Mouse (Mus musculus) spleen, postnatal 10 days (tissue): ENCODE measurements around the gene C2cd4b.
"Not testable (repeated sequence)": the region's sequence is repeated elsewhere in the genome, so short reads cannot be mapped to it uniquely, and the experiment has no call there.

Experiments
- DNase-seq, 2 experiments: peaks; one replicate each; pipeline ENCODE4 v3.0.0; 2021 to 2022; ENCODE audit warnings: low spot score in 2 of 2

C2cd4b gene

GRCm38 (mm10) chr9:67759163-67759955 is at the start of gene C2cd4b:
C2cd4b (plus strand) TSS chr9:67759437.
- no peak for DNase-seq

DNA sequence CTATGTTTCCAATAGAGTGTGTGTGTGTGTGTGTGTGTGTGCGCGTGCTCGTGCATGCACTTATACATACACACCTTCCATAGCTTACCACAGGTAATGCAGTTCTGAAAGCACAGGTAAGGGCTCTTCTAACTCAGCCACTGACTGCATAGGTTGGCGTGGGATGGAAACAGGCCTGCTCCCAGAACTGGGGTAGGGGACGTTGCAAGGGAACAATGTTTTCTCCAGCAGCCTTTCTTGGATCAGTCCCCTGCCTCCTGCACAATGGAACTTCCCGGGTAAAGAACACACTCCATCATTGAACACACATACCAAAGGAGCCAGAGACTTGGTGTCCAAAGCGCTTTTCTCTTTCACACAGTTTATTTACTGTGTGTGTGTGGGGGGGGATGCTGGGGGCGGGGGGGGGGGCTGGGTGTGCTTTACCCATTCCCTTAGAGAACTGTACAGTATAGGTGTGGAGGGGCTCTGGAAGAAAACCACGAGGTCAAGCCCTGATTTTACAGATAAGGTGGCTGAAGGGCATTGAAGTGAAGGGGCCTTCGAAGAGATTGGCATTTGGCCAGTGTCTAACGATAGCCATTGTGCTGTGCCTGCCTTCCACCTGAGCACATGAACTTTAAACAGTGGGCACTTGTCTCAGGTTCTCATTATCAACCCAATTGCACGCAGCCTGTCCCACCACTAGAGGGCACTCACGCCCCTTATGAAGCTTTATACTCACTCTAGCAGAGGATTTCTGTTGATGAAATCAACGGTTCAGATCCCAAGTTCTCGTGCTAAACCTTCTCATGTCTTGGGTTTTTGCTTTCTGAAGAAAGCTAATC is 48.0 kb upstream of the C2cd4b start:
- DNase-seq, result peak; percentile 25 to 62

DNA sequence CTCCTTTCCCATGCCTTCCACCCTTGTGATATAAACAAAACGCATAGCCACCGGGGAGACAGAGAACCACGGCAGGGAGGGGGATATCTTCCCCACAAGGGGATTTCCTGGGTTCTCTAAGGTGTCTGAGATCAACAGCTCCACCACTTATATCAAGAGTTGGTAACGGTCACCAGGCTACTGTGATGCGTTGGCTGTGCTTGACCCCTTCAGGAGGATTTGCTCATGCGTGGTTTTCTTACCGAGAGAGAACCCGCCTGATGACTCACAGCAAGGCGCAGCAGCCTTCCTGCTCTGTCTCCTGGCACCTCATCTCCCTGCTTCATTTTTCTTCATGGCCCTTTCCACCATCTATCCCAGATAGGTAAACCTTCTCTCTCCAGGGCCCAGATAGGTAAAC is 47.1 kb upstream of the C2cd4b start:
- DNase-seq, result no peak

DNA sequence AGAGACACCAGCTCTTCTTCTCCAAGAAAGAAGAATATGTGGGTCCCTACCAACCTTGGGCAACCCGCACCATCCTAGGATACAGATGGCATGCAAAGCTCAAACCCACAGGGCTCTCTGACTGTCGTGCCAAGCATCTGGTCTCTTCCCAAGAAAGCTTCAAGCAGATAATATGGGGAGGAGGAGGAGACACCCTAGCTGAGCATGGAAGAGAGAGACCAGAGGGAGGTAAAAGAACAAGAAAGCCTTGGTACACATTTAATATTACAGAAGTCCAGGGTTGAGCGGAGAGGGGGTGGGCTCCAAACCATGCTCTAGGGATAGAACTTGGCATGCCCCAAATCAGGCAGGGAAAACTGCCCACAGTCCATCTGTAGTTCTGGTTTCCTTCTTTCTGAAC is 42.2 kb upstream of the C2cd4b start:
- no peak for DNase-seq

- DNase-seq, result no peak
Observed at GRCm38 (mm10) chr9:67718596-67718995, 40.6 kb upstream of the C2cd4b start.

DNA sequence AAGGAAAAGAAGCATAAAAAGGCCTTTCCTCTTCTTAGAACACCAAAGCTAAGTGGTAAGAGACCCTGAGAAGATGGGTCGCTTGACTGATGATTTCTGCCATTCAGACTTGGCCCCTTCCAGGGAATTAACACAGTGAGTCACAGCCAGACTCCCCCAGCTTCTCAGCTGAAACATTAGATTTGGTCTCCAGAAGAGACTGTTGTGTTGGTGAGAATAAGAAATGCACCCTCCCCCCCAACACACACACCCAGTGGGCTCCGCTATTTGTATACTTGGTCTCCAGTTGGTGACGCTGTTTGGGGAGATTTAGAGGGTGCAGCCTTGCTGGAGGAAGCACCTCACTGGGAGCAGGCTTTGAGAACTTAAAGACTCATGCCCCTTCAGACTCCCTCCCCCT is 39.1 kb upstream of the C2cd4b start:
- DNase-seq, result no peak

GRCm38 (mm10) chr9:67722378-67722777 is 36.9 kb upstream of the C2cd4b start:
- no peak for DNase-seq

DNA sequence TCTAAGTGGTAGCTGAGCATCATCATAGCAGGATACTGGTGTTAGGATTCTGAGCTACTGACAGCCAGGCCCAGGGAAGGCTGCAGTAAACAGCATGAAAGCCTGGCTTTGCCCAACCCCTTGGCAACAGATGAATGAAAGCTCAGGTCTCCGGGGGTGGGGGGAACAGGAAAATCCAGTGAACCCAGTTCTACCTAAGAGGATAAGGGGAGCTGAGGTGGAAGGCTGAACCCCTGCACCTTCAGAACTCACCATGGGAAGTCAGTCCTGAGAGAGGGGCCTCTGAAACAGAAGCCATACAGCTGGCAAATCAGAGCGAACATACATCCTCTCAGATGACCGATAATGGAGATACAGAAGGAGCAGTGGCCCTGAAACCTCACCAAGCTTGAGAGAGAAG is 34.0 kb upstream of the C2cd4b start:
- no peak for DNase-seq

DNA sequence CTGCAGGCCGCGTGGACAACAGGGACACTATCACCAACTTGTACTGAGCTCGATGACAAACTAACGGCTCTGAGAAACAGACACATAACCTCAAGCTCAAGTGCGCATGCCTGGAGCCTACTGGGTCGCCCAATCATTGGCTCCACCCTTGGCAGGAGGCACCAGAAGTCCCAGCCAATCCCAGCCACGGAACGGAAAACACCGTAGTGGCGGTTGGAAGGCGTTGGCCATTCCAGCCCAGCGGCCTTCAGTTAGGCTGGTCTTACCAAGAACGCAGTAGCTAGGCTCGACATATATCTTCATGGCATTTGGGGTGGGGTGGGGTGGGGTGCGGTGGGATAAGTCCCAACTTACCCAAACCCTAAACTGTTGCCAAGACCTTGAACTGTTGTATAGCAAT is 25.5 kb upstream of the C2cd4b start:
- DNase-seq, result no peak

DNA sequence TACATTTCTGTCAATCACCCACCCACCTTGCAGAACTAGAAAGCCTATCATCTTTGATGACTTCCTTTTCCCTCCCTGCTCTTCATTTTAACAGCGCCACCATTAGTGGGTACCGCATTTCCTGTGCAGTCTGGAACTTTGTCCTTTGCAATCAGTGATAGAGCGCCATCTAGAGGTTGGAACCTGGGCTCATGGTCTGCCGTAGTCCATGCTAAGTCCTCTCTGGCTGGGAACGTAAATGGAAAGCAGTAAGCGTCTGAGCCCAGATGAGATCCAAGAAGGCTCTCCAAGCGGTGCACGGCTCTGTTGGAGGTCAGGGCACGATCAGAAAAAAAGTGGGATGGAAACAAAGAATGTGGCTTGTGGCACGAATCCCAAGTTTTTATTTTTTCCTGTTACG is 23.8 kb upstream of the C2cd4b start:
- DNase-seq, result no peak

DNA sequence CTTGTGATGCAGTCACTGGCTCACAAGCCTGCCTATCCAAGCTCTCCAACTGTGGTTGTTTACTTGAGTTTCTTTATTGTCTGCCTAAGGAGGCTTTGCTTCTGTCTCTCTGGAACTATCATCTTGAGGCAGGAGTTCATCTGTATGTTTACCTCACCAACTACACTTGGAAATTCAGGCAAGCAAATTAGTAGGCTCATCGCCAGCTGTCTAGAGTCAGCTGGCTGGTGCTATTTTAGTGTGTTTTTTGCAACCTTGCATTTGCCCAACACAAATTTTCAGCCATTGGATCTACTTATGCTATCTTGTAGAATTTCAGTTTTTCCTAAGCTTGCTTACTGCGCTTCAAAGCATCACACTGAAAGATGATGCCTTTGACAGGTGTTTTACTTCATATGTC is 18.0 kb upstream of the C2cd4b start:
- DNase-seq, result no peak

DNA sequence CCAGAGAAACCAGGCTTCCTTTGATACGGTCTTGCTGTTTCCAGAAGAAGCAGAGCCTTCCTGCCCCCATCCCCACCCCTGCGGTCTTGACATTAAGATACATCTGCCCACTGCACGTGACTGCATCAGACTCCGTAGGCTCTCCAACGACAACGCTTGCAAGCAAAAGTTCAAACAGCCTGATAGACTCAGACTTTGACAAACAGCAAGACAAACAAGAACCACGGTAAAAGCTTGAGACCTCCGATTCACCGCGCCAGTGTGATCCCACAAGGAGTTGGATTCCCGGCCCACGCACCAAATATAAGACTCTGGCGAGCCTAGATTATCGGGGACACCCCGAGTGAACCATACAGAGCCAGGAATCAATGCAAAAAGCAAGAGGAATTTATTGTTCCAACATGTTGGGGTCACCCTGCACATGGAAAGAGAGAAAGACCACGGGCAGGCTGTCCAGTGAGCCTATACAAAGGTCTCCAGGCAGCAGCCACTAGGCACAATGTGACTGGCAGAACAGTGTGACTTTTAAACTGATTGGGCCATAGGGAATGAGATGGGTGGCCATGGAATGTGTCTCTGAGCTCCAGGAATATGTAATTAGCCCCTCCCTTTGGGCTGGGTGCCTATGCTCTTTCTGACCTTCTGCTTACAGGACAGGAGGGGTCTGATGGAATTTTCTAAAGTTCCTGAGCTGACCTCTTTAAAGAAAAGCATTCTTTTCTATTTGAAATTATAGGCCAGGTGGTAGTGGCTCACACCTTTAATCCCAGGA is 5.6 kb upstream of the C2cd4b start:
- no peak for DNase-seq

- DNase-seq, result no peak
Observed at GRCm38 (mm10) chr9:67754713-67755112, 4.5 kb upstream of the C2cd4b start.

- DNase-seq, result peak in 1 of 2 experiments; percentile 24
Observed at GRCm38 (mm10) chr9:67758686-67759085, 551 bp upstream of the C2cd4b start.

GRCm38 (mm10) chr9:67759956-67760764 is 923 bp downstream of the C2cd4b start:
- not testable (repeated sequence) for DNase-seq

GRCm38 (mm10) chr9:67760991-67761390 is 1.8 kb downstream of the C2cd4b start:
- no peak for DNase-seq

DNA sequence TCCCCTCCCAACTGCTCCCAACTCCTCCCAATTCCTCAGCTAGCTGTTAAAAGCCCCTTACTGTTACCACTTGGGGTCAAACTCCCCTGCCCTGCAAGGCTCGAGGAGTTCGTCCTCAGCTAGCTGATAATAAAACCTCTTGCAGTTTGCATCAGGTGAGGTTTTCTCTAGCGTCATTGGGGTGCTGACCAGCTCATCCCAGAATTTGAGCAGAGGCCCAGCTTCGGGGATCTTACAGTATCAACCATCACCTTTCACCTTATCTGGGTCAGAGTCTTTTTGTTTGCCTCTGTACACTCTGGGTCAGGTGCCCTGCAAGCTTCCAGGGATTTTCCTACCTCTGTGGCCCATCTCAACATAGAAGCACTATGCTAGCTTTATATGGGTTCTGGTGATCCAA is 4.1 kb downstream of the C2cd4b start:
- DNase-seq, result no peak

GRCm38 (mm10) chr9:67766405-67766804 is 7.2 kb downstream of the C2cd4b start:
- no peak for DNase-seq

GRCm38 (mm10) chr9:67766948-67767347 is 7.7 kb downstream of the C2cd4b start:
- DNase-seq, result no peak

GRCm38 (mm10) chr9:67768843-67769242 is 9.6 kb downstream of the C2cd4b start:
- DNase-seq, result no peak

- no peak for DNase-seq
Observed at GRCm38 (mm10) chr9:67769401-67769800, 10.2 kb downstream of the C2cd4b start.
